In genomic region chr6:52283896-52284295, GRCm38 (mm10) we compare ENCODE assay signal across 17 mouse cellular contexts. TPM values are rescaled to one million over a fixed set of nuclear protein-coding genes. Genes with fewer than 3 reads are reported as not detected.
DNase-seq lines count a peak whose midpoint lies in the region; TF ChIP-seq lines count a peak whose summit lies in the region.
"Had no signal": no experiment of that assay in that cellular context is flagged by ENCODE, and none has a peak within 500 bp of the region (broad histone marks: within the 10 kb centered on the region; RNA-seq: fewer than 3 reads in every experiment).

No protein-coding gene starts in this region.

- TF ChIP-seq CTCF in gastrocnemius, adult 2 months (IDR thresholded peaks at IDR 0.05) = no peak

- peak; percentile 56 for DNase-seq in adrenal gland, adult 8-10 months
- DNase-seq in adrenal gland, adult 18-20 months (ENCODE audit: low spot score in 2 of 2) = no peak
- peak; percentile 39 for DNase-seq in gastrocnemius, adult 2 months
- DNase-seq in gastrocnemius, adult 8-10 months (ENCODE audit: low spot score in 2 of 2) = no peak
- DNase-seq in adrenal gland, postnatal 36 days = peak; percentile 44 to 56
- DNase-seq in ovary, adult 18-20 months (ENCODE audit: low spot score) = no peak
- DNase-seq: cerebellum, adult 11-12 months; cerebellum, adult 2 months; cerebellum, adult 9-10 months; cerebellum, postnatal 10 days; cerebellum, postnatal 25 days; forebrain, postnatal 0 days had no signal

- intact Hi-C loops in gastrocnemius, adult 2 months (cut with DNase I) = no loop called here

- 0 out of 2 replicates have a peak overlapping the region, but pooled peaks have one; percentile 1 for H3K27ac ChIP-seq in gastrocnemius, adult 2 months
- H3K27ac ChIP-seq: embryonic facial prominence, embryonic 10.5 days; embryonic facial prominence, embryonic 12.5 days; forebrain, embryonic 13.5 days; forebrain, embryonic 15.5 days had no signal

- H3K4me3 ChIP-seq in gastrocnemius, adult 2 months = no peak overlapping the region
- H3K4me3 ChIP-seq: embryonic facial prominence, embryonic 10.5 days; embryonic facial prominence, embryonic 12.5 days; forebrain, embryonic 13.5 days; forebrain, embryonic 15.5 days had no signal

RNA-seq across cellular contexts. Expression of gene Hoxa13, which starts 23.2 kb away (rescaled TPM):
- not detected for total RNA-seq in adrenal gland, adult 8-10 months (2022)
- not detected for total RNA-seq in adrenal gland, adult 18-20 months (2021)
- 1 to 10 TPM; 1.5 to 3.8 TPM for total RNA-seq in gastrocnemius, adult 2 months (2021)
- total RNA-seq in gastrocnemius, adult 8-10 months (2022) = 1 to 10 TPM; 4.1 to 5.2 (median 4.9) TPM
- not detected for total RNA-seq in adrenal gland, postnatal 36 days (2021)
- total RNA-seq: forebrain, postnatal 0 days; MEL had no signal

RNA-seq across cellular contexts. Expression of gene Evx1, which starts 29.4 kb away (rescaled TPM):
- total RNA-seq in adrenal gland, adult 8-10 months (2022) = not detected
- total RNA-seq in adrenal gland, adult 18-20 months (2021) = not detected
- total RNA-seq in gastrocnemius, adult 2 months (2021) = not detected
- not detected for total RNA-seq in gastrocnemius, adult 8-10 months (2022)
- not detected for total RNA-seq in adrenal gland, postnatal 36 days (2021)
- total RNA-seq: forebrain, postnatal 0 days; MEL had no signal

RNA-seq across cellular contexts. Expression of gene Hoxa11, which starts 38.3 kb away (rescaled TPM):
- total RNA-seq in adrenal gland, adult 8-10 months (2022) = not detected
- total RNA-seq in adrenal gland, adult 18-20 months (2021) = not detected
- 1 to 10 TPM; 1.0 to 4.3 TPM for total RNA-seq in gastrocnemius, adult 2 months (2021)
- total RNA-seq in gastrocnemius, adult 8-10 months (2022) = 1 to 10 TPM; 2.0 to 3.0 (median 2.9) TPM
- not detected for total RNA-seq in adrenal gland, postnatal 36 days (2021)
- total RNA-seq: forebrain, postnatal 0 days; MEL had no signal

RNA-seq across cellular contexts. Expression of gene Hoxa10, which starts 43.2 kb away (rescaled TPM):
- under 1 TPM in 2 of 4 experiments, not detected in 2; 0.15 to 0.16 TPM for total RNA-seq in adrenal gland, adult 8-10 months (2022)
- total RNA-seq in adrenal gland, adult 18-20 months (2021) = under 1 TPM in 1 of 2 experiments, not detected in 1; 0.13 TPM
- 10 to 100 TPM; 17.4 to 17.7 TPM for total RNA-seq in gastrocnemius, adult 2 months (2021)
- total RNA-seq in gastrocnemius, adult 8-10 months (2022) = 10 to 100 TPM; 14.5 to 15.2 (median 14.8) TPM
- under 1 TPM; 0.20 to 0.30 TPM for total RNA-seq in adrenal gland, postnatal 36 days (2021)
- total RNA-seq: forebrain, postnatal 0 days; MEL had no signal

RNA-seq across cellular contexts. Expression of gene Hoxa9, which starts 53.0 kb away (rescaled TPM):
- under 1 TPM in 3 of 4 experiments, not detected in 1; 0.27 to 0.56 (median 0.55) TPM for total RNA-seq in adrenal gland, adult 8-10 months (2022)
- under 1 TPM; 0.19 to 0.30 TPM for total RNA-seq in adrenal gland, adult 18-20 months (2021)
- 1 to 10 TPM; 7.5 to 8.8 TPM for total RNA-seq in gastrocnemius, adult 2 months (2021)
- total RNA-seq in gastrocnemius, adult 8-10 months (2022) = 1 to 10 TPM; 5.2 to 8.3 (median 7.5) TPM
- 1 to 10 TPM in 1 of 2 experiments, under 1 TPM in 1; 0.56 to 1.3 TPM for total RNA-seq in adrenal gland, postnatal 36 days (2021)
- total RNA-seq: forebrain, postnatal 0 days; MEL had no signal

Comparison
In these comparisons a context has a peak if more than half of its experiments do, and no peak if none do; other contexts are left out.
1. DNase-seq: peak in adrenal gland, adult 8-10 months (single experiment), gastrocnemius, adult 2 months (single experiment) and adrenal gland, postnatal 36 days (2 of 2); none in adrenal gland, adult 18-20 months (0 of 2), gastrocnemius, adult 8-10 months (0 of 2) and ovary, adult 18-20 months (single experiment).